Mouse (Mus musculus) kidney, postnatal 14 days (tissue): ENCODE data around the gene Gja5.

Experiments
- DNase-seq: peaks from one replicate; pipeline ENCODE4 v3.0.0; 2022; ENCODE audit warnings: mixed read lengths

Gene Gja5

DNA sequence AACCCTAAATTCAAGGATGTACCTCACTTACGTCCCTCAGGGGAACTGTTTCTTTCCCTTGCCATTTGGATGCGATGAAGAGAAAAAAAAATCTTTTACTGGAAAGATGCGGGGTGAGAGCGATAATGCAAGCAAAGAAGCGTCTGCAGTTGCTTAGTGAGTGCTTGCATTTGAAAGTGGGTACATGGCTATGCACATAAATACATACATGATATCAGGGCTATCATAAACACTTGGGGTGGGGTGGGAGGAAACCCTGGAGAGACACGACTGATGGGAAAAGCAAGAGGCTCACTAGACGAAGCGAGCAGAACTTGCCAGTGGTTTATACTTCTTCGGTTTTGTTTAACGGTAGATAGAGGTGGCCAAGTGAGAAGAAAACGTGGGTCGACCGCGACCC lies at the start of gene Gja5:
Gene Gja5, plus strand, starts transcription at position 301 of the 400 bp plus-strand sequence.
- no peak for DNase-seq

- no peak for DNase-seq
Observed at GRCm38 (mm10) chr3:96855833-96856232, 48.7 kb upstream of the Gja5 start.

- no peak for DNase-seq
Observed at GRCm38 (mm10) chr3:96860498-96860897, 44.0 kb upstream of the Gja5 start.

GRCm38 (mm10) chr3:96867863-96868262 lies 36.6 kb upstream of the Gja5 start:
- no peak for DNase-seq

GRCm38 (mm10) chr3:96868566-96868965 lies 35.9 kb upstream of the Gja5 start:
- no peak for DNase-seq

GRCm38 (mm10) chr3:96869091-96869490 lies 35.4 kb upstream of the Gja5 start:
- DNase-seq = no peak

DNA sequence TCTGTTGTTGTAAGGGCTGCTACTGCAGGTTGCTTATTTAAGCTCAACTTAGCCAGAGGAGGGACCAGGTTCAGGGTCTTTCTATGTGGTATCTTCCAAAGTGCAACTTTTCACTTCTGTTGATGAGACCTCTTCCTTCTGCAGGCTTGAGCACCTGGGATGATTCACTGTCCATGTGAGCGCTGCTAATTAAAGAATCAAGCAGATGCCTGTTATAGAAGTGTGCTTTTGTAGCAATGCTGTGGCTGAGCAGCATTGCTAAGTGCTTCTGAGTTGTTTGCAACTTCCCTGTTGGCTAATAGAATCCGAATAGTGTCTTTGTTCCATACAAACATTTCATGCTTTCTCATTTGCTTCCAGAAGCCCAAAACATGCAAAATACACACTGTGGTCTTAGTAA lies 34.2 kb upstream of the Gja5 start:
- DNase-seq = no peak

- DNase-seq = no peak
Observed at GRCm38 (mm10) chr3:96871070-96871469, 33.4 kb upstream of the Gja5 start.

DNA sequence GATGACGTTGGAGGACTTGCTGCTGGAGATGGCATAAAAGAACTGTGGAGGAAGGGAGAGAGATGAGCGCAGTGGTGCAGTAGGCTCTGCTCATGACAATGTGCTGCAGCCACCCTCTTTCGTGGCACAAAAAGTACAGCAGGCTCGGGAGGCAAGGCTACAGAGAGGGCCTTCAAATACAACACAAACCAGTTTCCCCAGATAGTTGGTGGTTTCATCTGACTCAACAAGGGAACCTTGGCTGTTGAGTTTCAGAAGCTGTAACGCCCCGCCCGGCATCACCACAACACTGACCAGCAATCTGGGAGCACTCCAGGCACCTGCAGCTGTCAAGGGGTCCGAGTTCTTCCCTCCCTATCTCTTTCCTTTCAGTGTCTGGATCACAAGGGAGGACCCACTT lies 32.0 kb upstream of the Gja5 start:
- no peak for DNase-seq

GRCm38 (mm10) chr3:96874808-96875571 lies 29.5 kb upstream of the Gja5 start:
- DNase-seq = peak; percentile 48

DNA sequence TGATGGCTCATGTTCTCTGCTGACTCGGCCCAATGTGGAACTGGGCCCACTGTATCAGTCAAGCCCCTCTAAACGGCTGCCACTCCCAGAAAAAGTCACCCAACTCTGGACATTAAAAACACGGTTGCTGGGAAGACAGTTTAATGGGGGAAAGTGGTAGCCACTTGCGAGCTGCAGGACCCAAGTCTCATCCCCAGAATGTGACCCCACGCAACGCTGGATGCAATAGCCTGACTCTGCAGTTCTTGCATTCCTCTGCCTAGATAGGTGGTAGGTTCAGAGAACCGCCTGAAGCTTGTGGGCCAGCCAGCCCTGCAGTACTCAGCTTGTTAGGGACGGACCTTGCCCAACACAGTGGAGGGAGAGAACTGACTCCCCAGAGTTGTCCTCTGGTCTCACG lies 25.0 kb upstream of the Gja5 start:
- DNase-seq = no peak

DNA sequence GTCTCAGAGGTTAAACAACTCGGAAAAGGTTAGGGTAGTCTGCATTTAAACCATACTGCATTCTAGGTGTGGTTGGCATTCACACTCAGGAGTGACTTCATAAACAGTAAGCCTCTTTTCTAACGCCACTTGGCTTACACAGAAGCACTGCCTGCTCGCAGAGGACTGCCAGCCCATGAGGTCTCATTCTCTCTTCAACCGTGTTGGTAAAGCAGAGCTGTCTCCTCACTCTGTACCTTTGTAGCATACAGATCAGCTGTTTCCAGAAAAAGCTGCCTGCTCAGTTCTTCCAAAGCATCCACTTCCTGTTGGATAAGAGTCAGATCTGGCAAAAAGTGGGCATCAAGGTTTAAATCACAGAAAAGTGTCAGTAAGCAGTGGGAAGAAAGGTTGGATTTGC lies 24.1 kb upstream of the Gja5 start:
- no peak for DNase-seq

GRCm38 (mm10) chr3:96881557-96881956 lies 22.9 kb upstream of the Gja5 start:
- no peak for DNase-seq

DNA sequence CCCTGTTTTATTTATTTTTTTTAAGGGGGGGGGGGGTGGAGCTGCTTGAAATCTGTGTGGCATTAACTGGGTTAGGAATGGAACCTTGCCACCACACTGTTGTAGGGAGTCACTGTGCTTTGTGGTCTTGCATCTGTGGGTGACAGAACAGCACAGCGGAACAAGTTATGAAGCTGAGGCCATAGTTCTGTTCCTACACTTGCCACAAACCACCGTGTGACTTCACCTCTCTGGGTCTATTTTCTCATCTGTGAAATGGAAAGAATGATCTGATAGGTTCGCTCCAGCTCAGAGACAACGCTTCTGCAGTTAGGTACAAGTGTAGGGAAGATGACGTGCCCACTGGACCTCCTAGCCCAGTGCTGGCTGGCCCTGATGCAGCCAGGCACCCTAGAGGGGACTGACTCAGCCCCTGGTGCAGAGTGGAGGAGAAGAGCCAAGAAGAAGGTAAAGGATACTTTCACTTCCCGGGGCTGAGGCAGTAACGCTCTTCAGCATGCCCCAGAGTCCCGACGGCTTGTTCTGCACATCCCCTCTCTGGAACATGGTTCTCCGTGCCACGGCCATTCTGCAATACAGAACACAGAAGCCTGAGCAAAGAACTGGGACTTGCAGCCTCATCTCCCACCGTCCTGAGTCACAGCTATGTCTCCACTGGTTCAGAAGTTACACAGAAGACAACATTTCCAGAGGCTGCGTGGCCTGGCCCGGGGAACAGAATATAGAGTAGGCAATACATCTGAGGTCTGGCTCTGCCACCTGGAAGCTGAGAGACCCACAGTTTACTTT lies 22.2 kb upstream of the Gja5 start:
- no peak for DNase-seq

GRCm38 (mm10) chr3:96883690-96884089 lies 20.8 kb upstream of the Gja5 start:
- no peak for DNase-seq

- DNase-seq = no peak
Observed at GRCm38 (mm10) chr3:96902336-96902999, 2.0 kb upstream of the Gja5 start.

GRCm38 (mm10) chr3:96904851-96905541 lies 503 bp downstream of the Gja5 start, which contains the start of gene Gpr89:
TSS of gene Gpr89 (minus strand) at chr3:96905346.
- peak; percentile 96 for DNase-seq

DNA sequence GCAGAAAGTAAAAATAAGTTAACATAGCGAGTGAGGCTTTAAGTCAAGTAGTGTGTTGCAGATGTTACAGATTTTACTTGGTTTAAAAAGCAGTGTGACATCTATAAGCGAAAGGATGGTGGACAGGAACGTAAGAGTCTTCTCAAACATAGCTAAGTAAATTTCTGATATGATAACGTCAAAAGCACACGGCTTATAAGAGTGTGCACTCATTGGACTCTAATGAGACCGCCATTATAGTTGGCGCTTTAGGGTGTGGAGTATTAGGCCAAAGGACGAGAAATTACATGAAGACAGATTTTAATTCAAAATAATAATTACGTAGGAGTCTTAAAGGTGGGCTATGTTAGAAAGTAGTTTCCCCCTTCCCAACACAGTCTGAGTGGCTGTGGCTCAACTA lies 1.1 kb downstream of the Gja5 start:
- DNase-seq = no peak

DNA sequence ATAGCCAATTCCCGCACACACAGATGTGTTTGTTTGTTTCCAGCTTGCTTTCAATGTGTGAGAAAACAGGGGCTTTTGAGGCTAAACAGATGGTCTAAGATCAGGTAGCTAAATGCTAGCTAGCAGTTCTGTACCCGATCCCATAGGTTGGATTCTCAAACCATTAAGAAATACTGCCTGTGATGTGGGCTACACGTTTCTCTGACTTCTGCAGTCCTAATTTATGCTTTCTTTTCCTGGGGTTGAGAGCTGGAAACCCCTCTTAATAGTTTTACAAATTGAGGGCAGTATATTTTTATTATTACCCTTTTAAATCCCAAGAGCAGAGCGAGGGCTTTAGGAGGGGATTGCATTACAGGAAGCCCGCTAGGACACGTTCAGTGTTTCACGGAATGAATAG lies 16.5 kb downstream of the Gja5 start:
- no peak for DNase-seq

- DNase-seq = no peak
Observed at GRCm38 (mm10) chr3:96924631-96925030, 20.1 kb downstream of the Gja5 start.

DNA sequence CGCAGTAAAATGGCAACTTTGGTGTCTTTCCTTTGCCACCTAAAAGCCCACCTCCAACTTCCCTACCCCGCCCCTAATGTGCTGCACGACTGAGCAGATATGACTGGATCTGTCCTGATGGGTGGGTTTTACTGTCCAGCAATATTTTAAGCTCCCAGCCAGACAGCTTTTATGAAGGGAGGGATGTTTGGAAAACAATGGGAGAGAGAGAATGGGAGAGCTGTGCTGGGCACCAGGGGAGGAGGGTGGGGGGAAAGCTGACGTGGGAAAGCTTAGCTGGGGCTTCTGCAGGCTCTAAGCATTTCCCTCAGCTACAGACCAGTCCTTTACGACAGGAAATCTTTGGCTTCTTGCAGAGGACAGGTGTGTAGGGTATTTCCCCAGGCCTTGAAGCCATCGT lies 21.4 kb downstream of the Gja5 start, which contains the start of gene Gja8:
Gene Gja8, minus strand, starts transcription at position 101 of the 400 bp plus-strand sequence.
- DNase-seq = no peak

DNA sequence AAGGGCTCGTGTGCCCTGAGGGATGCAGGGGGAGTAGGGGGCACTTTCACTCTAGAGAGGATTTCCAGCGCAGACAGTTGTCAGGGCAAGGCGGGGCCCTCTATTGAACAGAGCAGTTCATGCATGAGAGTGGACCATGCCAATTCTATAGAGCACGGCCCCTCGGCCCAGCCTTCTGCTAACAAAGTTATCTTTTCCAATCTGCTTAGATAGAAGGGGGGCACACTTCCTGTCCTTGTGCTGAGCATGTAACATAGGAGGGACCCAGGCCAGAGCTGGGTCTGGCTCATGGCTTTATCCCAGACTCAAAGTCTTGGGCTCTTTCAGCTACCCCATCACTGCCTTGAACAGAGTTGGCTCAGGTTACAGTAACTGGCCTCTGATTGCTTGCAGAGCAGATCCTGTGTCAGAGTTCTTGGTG lies 26.8 kb downstream of the Gja5 start:
- no peak for DNase-seq

GRCm38 (mm10) chr3:96936241-96936640 lies 31.7 kb downstream of the Gja5 start:
- DNase-seq = peak; percentile 40
